Mouse (Mus musculus): Measurements from ENCODE around the gene Cisd3. TPM values are rescaled to one million over a fixed set of nuclear protein-coding genes. Genes with fewer than 3 reads are reported as not detected.
"Not testable (repeated sequence)": the region's sequence is repeated elsewhere in the genome, so short reads cannot be mapped to it uniquely, and the experiment has no call there.

The Cisd3 gene
- polyA plus RNA-seq, 1 experiment: 13.5 TPM

DNA sequence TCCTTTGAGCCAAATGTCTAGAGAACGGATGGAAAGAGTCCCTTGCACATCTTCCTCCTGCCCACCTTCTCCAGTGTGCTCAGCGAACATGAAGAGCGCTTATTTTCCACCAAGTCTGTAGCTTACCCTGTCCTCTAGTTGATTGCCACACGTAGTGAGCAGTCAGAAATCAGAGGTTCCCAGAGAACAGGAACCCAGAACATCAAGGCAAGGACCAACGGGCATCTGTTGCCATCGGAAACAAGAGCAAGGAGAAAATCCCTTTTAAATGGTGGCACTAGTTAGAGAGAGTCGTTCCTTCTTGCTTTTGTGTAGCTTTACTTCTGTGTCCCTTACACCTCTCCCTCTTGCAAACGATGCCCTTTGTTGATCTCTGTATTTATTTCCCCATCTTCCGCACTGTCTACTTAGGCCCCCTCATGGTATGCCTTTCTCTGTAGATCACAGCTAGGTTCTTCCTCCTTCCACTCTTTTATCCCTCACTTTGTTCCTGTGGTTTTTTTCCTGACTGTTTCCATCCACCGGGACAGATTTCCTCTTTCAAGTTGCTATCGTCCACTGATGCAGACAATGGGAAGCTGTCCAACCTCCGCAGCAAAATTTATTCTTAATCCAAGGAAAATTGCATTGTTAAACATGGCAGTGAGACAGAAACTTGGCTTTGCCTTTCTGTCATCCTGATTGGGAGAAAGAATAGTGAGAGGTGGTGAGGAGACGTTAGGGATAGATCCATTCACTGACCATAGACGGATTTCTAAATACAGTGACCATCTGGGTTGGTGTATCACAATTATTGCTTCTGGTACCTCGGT, 16.2 kb downstream of the Cisd3 start:
- no peak for DNase-seq (ENCODE audit: low read depth)
- TF ChIP-seq CTCF (IDR thresholded peaks at IDR 0.05; ENCODE audit: borderline replicate concordance, extremely low read depth, insufficient read depth, insufficient read length) (no peak), POLR2A (IDR thresholded peaks at IDR 0.05; ENCODE audit: borderline replicate concordance, extremely low read depth, insufficient read depth, insufficient read length, poor library complexity, severe bottlenecking) (no peak)

DNA sequence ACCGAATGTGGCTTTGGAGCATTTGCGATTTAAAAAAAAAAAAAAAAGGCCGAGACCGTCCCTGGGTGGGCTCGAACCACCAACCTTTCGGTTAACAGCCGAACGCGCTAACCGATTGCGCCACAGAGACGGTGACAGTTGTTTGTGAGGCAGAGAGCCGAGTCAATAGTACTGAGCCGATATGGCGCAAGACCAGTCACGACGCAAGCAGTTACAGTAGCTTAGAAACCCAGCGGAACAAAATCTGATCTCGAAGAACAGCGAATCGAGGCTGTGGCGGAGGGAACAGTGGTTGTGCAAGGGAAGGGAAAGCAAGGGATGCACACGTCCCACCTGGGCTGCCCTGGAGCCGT, 16.7 kb downstream of the Cisd3 start:
- DNase-seq (ENCODE audit: low read depth): peak; percentile 95
- TF ChIP-seq CTCF (IDR thresholded peaks at IDR 0.05; ENCODE audit: borderline replicate concordance, extremely low read depth, insufficient read depth, insufficient read length) (no peak), POLR2A (IDR thresholded peaks at IDR 0.05; ENCODE audit: borderline replicate concordance, extremely low read depth, insufficient read depth, insufficient read length, poor library complexity, severe bottlenecking) (no peak)

DNA sequence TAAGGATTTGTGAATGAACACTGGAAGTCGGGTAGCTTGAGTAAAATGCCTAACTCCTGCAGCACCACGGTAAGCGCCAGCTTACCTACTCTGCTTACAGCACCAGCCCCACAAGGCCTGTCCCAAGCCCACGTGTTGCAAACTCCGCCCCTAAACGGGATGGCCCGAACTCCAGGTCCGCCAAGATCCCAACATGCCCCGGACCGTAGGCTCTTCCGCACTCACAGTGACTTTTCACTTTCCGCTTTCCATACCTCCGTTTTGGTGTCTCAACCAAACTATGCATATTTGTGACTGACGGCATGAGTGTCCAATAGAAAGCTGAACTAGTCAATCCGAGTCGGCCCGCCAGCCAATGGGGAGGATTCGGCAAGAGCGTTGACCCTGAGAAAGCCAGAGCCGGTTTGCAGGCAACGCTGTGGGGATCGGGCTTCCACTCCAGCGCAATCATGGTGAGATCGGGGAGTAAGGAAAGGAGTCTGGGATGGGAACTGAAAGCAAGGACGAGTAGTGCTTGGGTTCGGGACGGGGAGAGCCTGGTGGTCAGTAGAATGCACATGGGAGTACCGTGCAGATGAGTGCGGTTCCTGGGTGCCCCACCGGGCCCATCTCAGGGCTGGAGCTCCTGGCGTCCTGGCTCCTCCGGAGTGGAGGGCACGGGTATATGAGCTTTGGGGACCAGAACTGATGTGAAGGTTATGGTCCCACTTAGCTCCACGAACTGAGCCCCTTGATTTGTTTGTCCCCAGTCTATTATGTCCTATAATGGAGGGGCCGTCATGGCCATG, 17.6 kb downstream of the Cisd3 start, which contains the start of gene Psmb3:
Gene Psmb3 (plus strand): TSS at position 361 of the 788 bp plus-strand sequence.
- peak; percentile 65; the same call in 1 of the 2 replicates for TF ChIP-seq POLR2A (IDR thresholded peaks at IDR 0.05; ENCODE audit: borderline replicate concordance, extremely low read depth, insufficient read depth, insufficient read length, poor library complexity, severe bottlenecking)
- no peak for TF ChIP-seq CTCF (IDR thresholded peaks at IDR 0.05; ENCODE audit: borderline replicate concordance, extremely low read depth, insufficient read depth, insufficient read length)
- DNase-seq (ENCODE audit: low read depth): peak; percentile 100

DNA sequence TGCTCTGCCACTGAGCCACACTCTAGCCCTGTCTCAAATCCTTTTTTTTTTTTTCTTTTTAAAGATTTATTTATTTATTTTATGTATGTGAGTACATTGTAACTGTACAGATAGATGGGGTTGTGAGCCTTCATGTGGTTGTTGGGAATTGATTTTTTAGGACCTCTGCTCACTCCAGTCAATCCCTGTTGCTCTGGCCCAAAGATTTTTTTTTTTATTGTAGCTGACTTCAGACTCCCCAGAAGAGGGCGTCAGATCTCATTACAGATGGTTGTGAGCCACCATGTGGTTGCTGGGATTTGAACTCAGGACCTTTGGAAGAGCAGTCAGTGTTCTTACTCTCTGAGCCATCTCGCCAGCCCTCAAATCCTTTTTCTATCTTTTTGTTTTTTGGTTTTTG, 24.4 kb downstream of the Cisd3 start:
- DNase-seq (ENCODE audit: low read depth): not testable (repeated sequence)

GRCm38 (mm10) chr11:97711200-97711900, 25.7 kb downstream of the Cisd3 start:
- no peak for DNase-seq (ENCODE audit: low read depth)

GRCm38 (mm10) chr11:97712286-97712685, 26.7 kb downstream of the Cisd3 start:
- no peak for DNase-seq (ENCODE audit: low read depth)
- TF ChIP-seq CTCF (IDR thresholded peaks at IDR 0.05; ENCODE audit: borderline replicate concordance, extremely low read depth, insufficient read depth, insufficient read length): no peak
- TF ChIP-seq POLR2A (IDR thresholded peaks at IDR 0.05; ENCODE audit: borderline replicate concordance, extremely low read depth, insufficient read depth, insufficient read length, poor library complexity, severe bottlenecking): no peak

More at GRCm38 (mm10) chr11:97711200-97711900, 25.7 kb downstream of the Cisd3 start:
- TF ChIP-seq CTCF (IDR thresholded peaks at IDR 0.05; ENCODE audit: borderline replicate concordance, extremely low read depth, insufficient read depth, insufficient read length) (no peak), POLR2A (IDR thresholded peaks at IDR 0.05; ENCODE audit: borderline replicate concordance, extremely low read depth, insufficient read depth, insufficient read length, poor library complexity, severe bottlenecking) (no peak)

DNA sequence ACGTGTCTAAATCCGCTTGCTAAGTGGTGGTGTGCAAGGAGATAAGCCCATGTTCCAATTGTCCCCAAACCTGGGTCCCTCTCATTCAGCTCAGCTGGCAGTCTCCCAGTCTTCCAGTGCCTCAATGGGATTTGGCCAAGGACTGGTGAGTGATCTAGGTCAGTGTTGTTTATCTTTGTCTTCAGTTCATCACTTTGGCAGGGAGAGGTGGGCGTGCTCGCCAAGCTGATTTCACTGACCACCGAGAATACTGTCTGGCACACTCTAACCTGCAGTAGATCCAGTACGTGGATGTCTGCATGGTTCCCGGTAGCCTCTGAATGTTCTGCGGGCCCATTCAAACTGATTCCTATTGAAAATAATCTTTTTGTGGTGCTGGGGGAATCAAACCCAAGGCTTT, 28.3 kb downstream of the Cisd3 start:
- peak; percentile 15 for DNase-seq (ENCODE audit: low read depth)
- TF ChIP-seq CTCF (IDR thresholded peaks at IDR 0.05; ENCODE audit: borderline replicate concordance, extremely low read depth, insufficient read depth, insufficient read length) (no peak), POLR2A (IDR thresholded peaks at IDR 0.05; ENCODE audit: borderline replicate concordance, extremely low read depth, insufficient read depth, insufficient read length, poor library complexity, severe bottlenecking) (no peak)

GRCm38 (mm10) chr11:97714356-97714755, 28.7 kb downstream of the Cisd3 start:
- no peak for DNase-seq (ENCODE audit: low read depth)
- TF ChIP-seq CTCF (IDR thresholded peaks at IDR 0.05; ENCODE audit: borderline replicate concordance, extremely low read depth, insufficient read depth, insufficient read length): no peak
- TF ChIP-seq POLR2A (IDR thresholded peaks at IDR 0.05; ENCODE audit: borderline replicate concordance, extremely low read depth, insufficient read depth, insufficient read length, poor library complexity, severe bottlenecking): no peak

DNA sequence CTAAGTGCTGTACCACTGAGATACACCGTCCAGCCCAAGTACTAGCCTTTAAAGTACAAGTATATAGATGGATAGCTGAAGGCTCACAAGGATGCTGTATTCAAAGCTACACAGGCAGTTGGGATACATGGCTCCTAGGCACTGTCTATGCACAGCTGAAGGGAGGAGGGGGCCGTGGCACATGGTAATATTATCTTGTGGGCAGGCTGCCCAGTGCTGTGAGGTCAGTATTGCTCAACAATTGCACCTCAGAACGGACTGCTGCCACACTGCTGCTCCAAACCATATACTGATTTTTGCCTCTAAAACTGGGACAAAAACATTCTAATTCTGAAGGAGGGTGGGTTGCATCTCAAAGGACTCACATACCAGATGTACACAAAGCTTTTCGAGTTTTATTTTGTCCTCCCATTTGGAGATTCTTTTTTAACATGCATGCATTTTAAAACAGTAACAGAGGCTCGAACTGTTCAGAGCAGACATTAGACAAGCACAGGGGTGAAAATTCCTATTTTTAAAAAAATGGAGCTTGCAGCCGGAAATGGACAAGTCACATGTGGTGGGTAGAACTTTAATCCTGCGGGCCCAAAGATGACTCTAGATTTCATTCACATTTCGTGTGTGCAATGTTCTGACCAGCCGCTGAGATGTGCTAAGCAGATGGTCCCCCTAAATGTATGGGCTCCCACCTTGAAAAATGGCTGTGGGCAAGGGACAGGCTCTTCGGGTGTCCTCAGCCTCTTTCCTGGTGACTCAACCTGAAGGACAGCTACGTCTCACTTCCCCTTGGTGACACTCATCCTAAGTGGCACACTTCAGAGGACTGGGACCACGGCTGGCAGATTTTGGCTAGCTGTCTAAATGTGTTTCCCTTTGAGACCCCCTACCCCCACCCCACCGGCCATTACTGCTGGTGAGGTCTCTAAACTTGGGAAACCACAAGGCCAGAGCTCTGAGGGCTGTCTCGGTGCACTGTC, 29.4 kb downstream of the Cisd3 start:
- TF ChIP-seq CTCF (IDR thresholded peaks at IDR 0.05; ENCODE audit: borderline replicate concordance, extremely low read depth, insufficient read depth, insufficient read length) (no peak), POLR2A (IDR thresholded peaks at IDR 0.05; ENCODE audit: borderline replicate concordance, extremely low read depth, insufficient read depth, insufficient read length, poor library complexity, severe bottlenecking) (no peak)
- DNase-seq (ENCODE audit: low read depth): peak; percentile 5

DNA sequence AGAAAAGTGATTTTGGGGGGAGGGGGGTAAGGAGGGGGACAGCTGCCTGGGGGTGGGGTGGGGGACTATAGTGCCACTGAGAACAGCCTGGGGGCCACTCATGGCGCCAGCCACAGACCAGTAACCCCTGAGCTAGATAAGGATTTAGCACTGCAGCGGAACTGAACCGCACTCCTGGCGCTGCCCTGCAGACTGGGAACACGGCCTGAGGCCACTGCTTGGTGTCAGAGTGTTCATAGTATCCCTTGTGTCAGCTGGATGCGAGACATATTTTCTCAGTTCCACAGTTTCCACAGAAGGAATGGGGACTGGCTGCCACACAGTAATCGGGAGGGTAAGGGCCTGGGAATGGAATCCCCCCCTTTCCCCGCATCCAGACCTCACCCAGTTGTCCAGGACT, 30.4 kb downstream of the Cisd3 start:
- no peak for DNase-seq (ENCODE audit: low read depth)
- TF ChIP-seq POLR2A (IDR thresholded peaks at IDR 0.05; ENCODE audit: borderline replicate concordance, extremely low read depth, insufficient read depth, insufficient read length, poor library complexity, severe bottlenecking) (no peak), CTCF (IDR thresholded peaks at IDR 0.05; ENCODE audit: borderline replicate concordance, extremely low read depth, insufficient read depth, insufficient read length) (no peak)
